Mouse (Mus musculus): Measurements from ENCODE around the gene Usf3.

Gene Usf3

GRCm38 (mm10) chr16:44173966-44174530 is 1.0 kb downstream of the Usf3 start:
- no peak for DNase-seq (ENCODE audit: low spot score)

- DNase-seq (ENCODE audit: low spot score), result no peak
These were observed 2.0 kb downstream of the Usf3 start for GRCm38 (mm10) chr16:44175001-44175400.

GRCm38 (mm10) chr16:44176511-44176910 is 3.5 kb downstream of the Usf3 start:
- DNase-seq (ENCODE audit: low spot score), result no peak

GRCm38 (mm10) chr16:44178555-44178954 is 5.5 kb downstream of the Usf3 start:
- DNase-seq (ENCODE audit: low spot score), result no peak

- no peak for DNase-seq (ENCODE audit: low spot score)
These were observed 9.6 kb downstream of the Usf3 start for GRCm38 (mm10) chr16:44182597-44182996.

- no peak for DNase-seq (ENCODE audit: low spot score)
These were observed 11.7 kb downstream of the Usf3 start for GRCm38 (mm10) chr16:44184769-44185168.

- DNase-seq (ENCODE audit: low spot score), result no peak
These were observed 14.1 kb downstream of the Usf3 start for GRCm38 (mm10) chr16:44187172-44187571.

- no peak for DNase-seq (ENCODE audit: low spot score)
These were observed 15.7 kb downstream of the Usf3 start for GRCm38 (mm10) chr16:44188766-44189165.

GRCm38 (mm10) chr16:44190032-44190431 is 17.0 kb downstream of the Usf3 start:
- DNase-seq (ENCODE audit: low spot score), result no peak

- DNase-seq (ENCODE audit: low spot score), result no peak
These were observed 17.9 kb downstream of the Usf3 start for GRCm38 (mm10) chr16:44190968-44191367.

GRCm38 (mm10) chr16:44199066-44199703 is 26.1 kb downstream of the Usf3 start:
- no peak for DNase-seq (ENCODE audit: low spot score)

- DNase-seq (ENCODE audit: low spot score), result no peak
These were observed 27.1 kb downstream of the Usf3 start for GRCm38 (mm10) chr16:44200146-44200545.

- no peak for DNase-seq (ENCODE audit: low spot score)
These were observed 31.3 kb downstream of the Usf3 start for GRCm38 (mm10) chr16:44204331-44204730.

GRCm38 (mm10) chr16:44205973-44206372 is 32.9 kb downstream of the Usf3 start:
- no peak for DNase-seq (ENCODE audit: low spot score)

- no peak for DNase-seq (ENCODE audit: low spot score)
These were observed 37.4 kb downstream of the Usf3 start for GRCm38 (mm10) chr16:44210156-44211053.

- DNase-seq (ENCODE audit: low spot score), result no peak
These were observed 38.0 kb downstream of the Usf3 start for GRCm38 (mm10) chr16:44211054-44211414.

GRCm38 (mm10) chr16:44212703-44213102 is 39.7 kb downstream of the Usf3 start:
- no peak for DNase-seq (ENCODE audit: low spot score)

GRCm38 (mm10) chr16:44215513-44215912 is 42.5 kb downstream of the Usf3 start:
- DNase-seq (ENCODE audit: low spot score), result no peak

GRCm38 (mm10) chr16:44216417-44216816 is 43.4 kb downstream of the Usf3 start:
- DNase-seq (ENCODE audit: low spot score), result no peak

- DNase-seq (ENCODE audit: low spot score), result no peak
These were observed 48.4 kb downstream of the Usf3 start for GRCm38 (mm10) chr16:44221463-44221862.

- no peak for DNase-seq (ENCODE audit: low spot score)
These were observed 53.8 kb downstream of the Usf3 start for GRCm38 (mm10) chr16:44226706-44227291.

GRCm38 (mm10) chr16:44233019-44233418 is 60.0 kb downstream of the Usf3 start:
- DNase-seq (ENCODE audit: low spot score), result no peak

GRCm38 (mm10) chr16:44237836-44238235 is 64.8 kb downstream of the Usf3 start:
- no peak for DNase-seq (ENCODE audit: low spot score)
